Mouse (Mus musculus): ENCODE data around the gene Lrp6. TPM values are rescaled to one million over a fixed set of nuclear protein-coding genes. Genes with fewer than 3 reads are reported as not detected.

Gene Lrp6
- polyA plus RNA-seq, 1 experiment from 2014 or later = 32.8 TPM

DNA sequence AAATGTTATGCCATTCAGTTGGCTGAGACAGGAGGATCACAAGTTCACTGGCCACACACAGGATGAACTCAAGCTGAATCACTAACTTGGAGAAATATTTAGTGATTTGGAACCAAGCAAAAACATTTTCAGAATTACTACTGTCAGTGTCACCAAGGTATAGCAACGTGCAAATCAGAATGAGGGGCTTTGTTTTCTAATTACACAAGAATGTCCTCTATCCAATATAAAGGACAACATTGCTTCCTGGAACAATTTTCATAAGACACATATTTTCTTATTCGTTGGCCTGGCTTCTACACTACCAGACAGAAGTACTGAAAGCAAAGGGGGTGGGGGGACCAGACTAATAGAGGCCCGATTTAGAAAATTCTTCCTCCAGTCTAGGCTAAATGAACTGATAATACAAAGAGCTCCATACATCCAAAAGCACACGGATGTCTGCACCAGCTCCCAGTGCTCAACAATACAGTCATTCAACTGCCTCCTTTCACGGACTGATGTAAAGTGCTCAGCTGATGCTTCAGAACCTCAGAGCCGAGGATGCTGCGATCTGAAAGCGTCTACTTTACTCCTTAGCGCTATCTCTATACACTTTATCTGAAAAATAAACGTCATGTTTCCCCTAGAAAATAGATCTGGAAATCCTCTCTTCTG, 29.2 kb downstream of the Lrp6 start:
- DNase-seq (ENCODE audit: low spot score) (no peak), ATAC-seq (ENCODE audit: insufficient number of reproducible peaks, low FRiP score, low TSS enrichment, low read depth) (no peak)
- no peak overlapping the region for H3K27ac ChIP-seq (replicated peaks; ENCODE audit: low read depth, low read length)
- H3K9ac ChIP-seq (ENCODE audit: low read length) = no peak overlapping the region
- H3K4me2 ChIP-seq (ENCODE audit: low read depth, severe bottlenecking) = no peak overlapping the region
- H3K27me3 ChIP-seq (ENCODE audit: control insufficient read depth, insufficient read depth, low read length) = no peaks in the 10 kb centered on the region
- no peaks in the 10 kb centered on the region; the same call in 1 of the 2 replicates for H3K36me3 ChIP-seq (ENCODE audit: control insufficient read depth, insufficient read depth, low read length)
- 88% methylated on average over 10 of the region's 10 CpGs for WGBS
- 0 out of 2 replicates have a peak, but pooled peaks cover 2% of the 10 kb centered on the region for H3K4me1 ChIP-seq (ENCODE audit: control insufficient read depth, insufficient read depth, low read length)
- H3K9me3 ChIP-seq (ENCODE audit: control insufficient read depth, low read length) = no peaks in the 10 kb centered on the region
- no peak overlapping the region for H3K4me3 ChIP-seq (ENCODE audit: low read depth, low read length)

DNA sequence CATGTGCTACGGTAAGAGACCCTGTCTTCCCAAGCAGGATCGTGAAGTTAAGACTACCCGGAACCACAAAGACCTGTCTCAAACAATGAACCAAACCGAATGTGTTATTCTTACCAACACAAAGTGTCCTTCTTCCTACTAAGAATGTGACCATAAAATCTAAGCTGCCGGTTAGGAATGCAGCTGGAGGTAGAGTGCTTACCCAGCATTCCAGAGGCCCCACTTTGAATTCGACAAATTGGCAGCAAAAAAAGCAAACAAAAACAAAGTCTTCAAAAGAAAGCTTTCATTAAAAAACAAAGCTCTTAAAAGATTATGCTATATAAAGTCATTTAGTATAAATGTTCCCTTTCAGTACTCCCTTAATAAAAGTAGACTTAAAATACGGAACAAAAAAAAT, 31.6 kb downstream of the Lrp6 start:
- H3K9me3 ChIP-seq (ENCODE audit: control insufficient read depth, low read length) = no peaks in the 10 kb centered on the region; the same call in 1 of the 2 replicates
- DNase-seq (ENCODE audit: low spot score) (no peak), ATAC-seq (ENCODE audit: insufficient number of reproducible peaks, low FRiP score, low TSS enrichment, low read depth) (no peak)
- H3K9ac ChIP-seq (ENCODE audit: low read length) = no peak overlapping the region
- no peaks in the 10 kb centered on the region for H3K36me3 ChIP-seq (ENCODE audit: control insufficient read depth, insufficient read depth, low read length)
- H3K27ac ChIP-seq (replicated peaks; ENCODE audit: low read depth, low read length) = peak overlapping the region; percentile 30; the same call in 1 of the 2 replicates
- no peak overlapping the region for H3K4me3 ChIP-seq (ENCODE audit: low read depth, low read length)
- H3K4me2 ChIP-seq (ENCODE audit: low read depth, severe bottlenecking) = no peak overlapping the region
- 66% methylated on average over 7 of the region's 7 CpGs for WGBS
- 0 out of 2 replicates have a peak, but pooled peaks cover 2% of the 10 kb centered on the region for H3K4me1 ChIP-seq (ENCODE audit: control insufficient read depth, insufficient read depth, low read length)
- no peaks in the 10 kb centered on the region for H3K27me3 ChIP-seq (ENCODE audit: control insufficient read depth, insufficient read depth, low read length)

DNA sequence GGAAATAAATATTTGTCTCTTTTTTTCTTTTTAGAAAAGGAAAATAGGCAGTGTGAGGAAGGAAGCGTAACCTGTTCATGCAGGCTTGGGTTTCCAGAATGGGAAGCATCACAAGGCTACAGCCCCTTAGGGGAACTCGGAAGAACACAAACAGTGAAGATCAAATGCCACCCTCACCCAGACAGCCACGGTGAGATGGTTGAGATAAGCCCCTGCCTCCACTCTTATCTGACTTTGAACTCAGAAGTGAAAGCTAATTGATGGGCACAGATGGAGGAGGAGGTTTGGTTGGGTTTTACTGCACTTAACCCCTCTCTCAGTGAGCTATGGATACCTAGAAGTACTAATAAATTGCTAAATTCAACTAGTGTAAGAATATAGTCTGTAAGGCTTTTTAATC, 33.7 kb downstream of the Lrp6 start:
- Histone ChIP-seq H3K4me1 (ENCODE audit: control insufficient read depth, insufficient read depth, low read length) (peaks cover 8% of the 10 kb centered on the region), H3K27me3 (ENCODE audit: control insufficient read depth, insufficient read depth, low read length) (no peaks in the 10 kb centered on the region), H3K9ac (ENCODE audit: low read length) (no peak overlapping the region), H3K4me2 (ENCODE audit: low read depth, severe bottlenecking) (no peak overlapping the region), H3K4me3 (ENCODE audit: low read depth, low read length) (no peak overlapping the region), H3K9me3 (ENCODE audit: control insufficient read depth, low read length) (no peaks in the 10 kb centered on the region; the same call in 1 of the 2 replicates), H3K36me3 (ENCODE audit: control insufficient read depth, insufficient read depth, low read length) (no peaks in the 10 kb centered on the region), H3K27ac (replicated peaks; ENCODE audit: low read depth, low read length) (no peak overlapping the region)
- DNase-seq (ENCODE audit: low spot score) = no peak
- ATAC-seq (ENCODE audit: insufficient number of reproducible peaks, low FRiP score, low TSS enrichment, low read depth) = no peak
- 60% methylated on average over 3 of the region's 3 CpGs for WGBS

DNA sequence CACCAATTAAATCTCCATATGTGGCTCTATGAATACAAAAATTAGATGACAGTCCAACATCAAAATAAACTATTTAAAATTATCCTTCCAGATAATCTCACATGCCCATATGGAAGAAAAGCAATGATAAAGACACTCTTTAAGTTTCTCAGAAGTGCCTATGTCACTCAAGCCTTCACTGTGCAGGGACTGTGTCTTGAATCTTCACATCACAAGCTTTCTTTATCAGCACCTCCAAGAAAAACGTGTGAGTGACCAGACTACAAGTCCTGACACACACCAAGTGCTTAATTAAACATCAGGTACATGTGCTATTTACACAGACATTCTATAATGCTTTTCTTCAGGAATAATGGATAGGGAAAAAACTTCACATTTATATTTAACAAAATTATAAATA, 34.8 kb downstream of the Lrp6 start:
- Histone ChIP-seq H3K9me3 (ENCODE audit: control insufficient read depth, low read length) (no peaks in the 10 kb centered on the region; the same call in 1 of the 2 replicates), H3K4me3 (ENCODE audit: low read depth, low read length) (no peak overlapping the region)
- DNase-seq (ENCODE audit: low spot score) = no peak

DNA sequence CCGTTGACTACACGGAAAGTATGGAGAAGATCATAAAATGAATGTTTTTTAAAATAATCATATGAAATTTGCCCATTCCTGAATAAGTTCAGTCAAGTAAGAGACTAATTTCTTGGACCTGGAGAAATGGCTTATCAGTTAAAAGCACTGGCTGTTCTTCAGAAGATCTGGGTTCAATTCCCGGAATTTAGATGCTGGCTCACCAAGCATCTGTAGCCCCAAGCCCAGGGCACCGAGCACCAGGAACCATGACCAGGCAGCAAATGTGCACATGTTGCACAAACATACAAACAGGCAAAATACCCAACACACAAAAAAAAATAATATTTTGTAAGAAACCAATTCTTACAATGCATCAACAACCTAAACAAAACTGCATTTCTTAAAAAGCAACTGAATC, 37.4 kb downstream of the Lrp6 start:
- ATAC-seq (ENCODE audit: insufficient number of reproducible peaks, low FRiP score, low TSS enrichment, low read depth) = no peak
- 91% methylated on average over 4 of the region's 4 CpGs for WGBS

More for the DNA sequence above, 34.8 kb downstream of the Lrp6 start:
- no peak overlapping the region for H3K27ac ChIP-seq (replicated peaks; ENCODE audit: low read depth, low read length)
- H3K36me3 ChIP-seq (ENCODE audit: control insufficient read depth, insufficient read depth, low read length) = no peaks in the 10 kb centered on the region
- ATAC-seq (ENCODE audit: insufficient number of reproducible peaks, low FRiP score, low TSS enrichment, low read depth) = no peak
- H3K4me1 ChIP-seq (ENCODE audit: control insufficient read depth, insufficient read depth, low read length) = peaks cover 18% of the 10 kb centered on the region
- no peak overlapping the region for H3K4me2 ChIP-seq (ENCODE audit: low read depth, severe bottlenecking)
- H3K27me3 ChIP-seq (ENCODE audit: control insufficient read depth, insufficient read depth, low read length) = no peaks in the 10 kb centered on the region
- WGBS = 66% methylated on average over 1 of the region's 1 CpGs
- H3K9ac ChIP-seq (ENCODE audit: low read length) = no peak overlapping the region

DNA sequence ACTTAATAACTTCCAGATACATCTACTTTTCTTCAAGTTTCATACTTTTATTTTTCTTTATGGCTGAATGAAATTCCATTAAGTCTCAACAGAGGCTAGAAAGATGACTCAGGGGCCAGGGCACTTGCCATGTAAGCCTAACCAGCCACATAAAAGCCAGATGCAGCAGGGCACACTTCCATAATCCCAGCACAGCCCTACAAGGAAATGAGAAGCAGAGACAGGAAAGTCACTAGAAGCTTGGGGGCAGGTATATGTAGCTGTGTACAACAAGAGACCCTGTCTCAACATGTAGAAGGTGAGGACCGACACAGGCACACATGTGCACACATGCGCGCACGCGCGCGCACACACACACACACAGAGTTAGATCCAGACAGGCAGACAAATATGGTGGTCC, 38.4 kb downstream of the Lrp6 start:
- Histone ChIP-seq H3K9ac (ENCODE audit: low read length) (no peak overlapping the region), H3K4me1 (ENCODE audit: control insufficient read depth, insufficient read depth, low read length) (peaks cover 18% of the 10 kb centered on the region), H3K27me3 (ENCODE audit: control insufficient read depth, insufficient read depth, low read length) (no peaks in the 10 kb centered on the region), H3K9me3 (ENCODE audit: control insufficient read depth, low read length) (no peaks in the 10 kb centered on the region; the same call in 1 of the 2 replicates), H3K4me3 (ENCODE audit: low read depth, low read length) (no peak overlapping the region), H3K36me3 (ENCODE audit: control insufficient read depth, insufficient read depth, low read length) (no peaks in the 10 kb centered on the region), H3K27ac (replicated peaks; ENCODE audit: low read depth, low read length) (no peak overlapping the region), H3K4me2 (ENCODE audit: low read depth, severe bottlenecking) (no peak overlapping the region)
- WGBS = 95% methylated on average over 7 of the region's 7 CpGs
- DNase-seq (ENCODE audit: low spot score) = no peak
- ATAC-seq (ENCODE audit: insufficient number of reproducible peaks, low FRiP score, low TSS enrichment, low read depth) = no peak

More for the DNA sequence above, 37.4 kb downstream of the Lrp6 start:
- no peaks in the 10 kb centered on the region for H3K27me3 ChIP-seq (ENCODE audit: control insufficient read depth, insufficient read depth, low read length)
- no peak overlapping the region for H3K4me3 ChIP-seq (ENCODE audit: low read depth, low read length)
- H3K36me3 ChIP-seq (ENCODE audit: control insufficient read depth, insufficient read depth, low read length) = no peaks in the 10 kb centered on the region
- no peaks in the 10 kb centered on the region; the same call in 1 of the 2 replicates for H3K9me3 ChIP-seq (ENCODE audit: control insufficient read depth, low read length)
- DNase-seq (ENCODE audit: low spot score) = no peak
- no peak overlapping the region for H3K9ac ChIP-seq (ENCODE audit: low read length)
- H3K27ac ChIP-seq (replicated peaks; ENCODE audit: low read depth, low read length) = no peak overlapping the region
- H3K4me2 ChIP-seq (ENCODE audit: low read depth, severe bottlenecking) = no peak overlapping the region
- peaks cover 18% of the 10 kb centered on the region for H3K4me1 ChIP-seq (ENCODE audit: control insufficient read depth, insufficient read depth, low read length)

DNA sequence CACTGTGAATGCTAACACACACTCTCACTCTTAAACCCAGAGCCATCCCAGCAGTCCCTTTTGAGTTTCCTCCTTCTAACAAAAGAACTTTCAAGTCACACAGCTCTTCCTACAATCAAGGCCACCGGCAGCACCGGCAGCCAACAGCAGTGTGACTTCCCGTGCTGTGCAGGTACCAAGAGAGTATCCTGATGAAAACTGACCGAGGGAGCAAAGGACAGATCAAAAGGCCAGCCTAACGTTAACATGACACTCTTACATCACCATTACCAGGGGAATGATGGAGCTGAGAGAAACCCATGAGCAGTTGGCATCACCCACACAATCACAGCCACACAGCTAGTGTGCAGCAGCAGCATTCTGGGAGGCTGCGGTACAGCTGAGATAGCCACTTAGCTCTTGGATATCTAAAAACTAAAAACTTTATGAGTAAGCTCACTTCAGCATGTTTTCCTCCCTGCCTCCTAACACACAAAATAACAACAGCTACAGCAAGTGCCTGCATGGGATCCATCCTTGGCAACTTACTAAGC, 39.1 kb downstream of the Lrp6 start:
- Histone ChIP-seq H3K36me3 (ENCODE audit: control insufficient read depth, insufficient read depth, low read length) (no peaks in the 10 kb centered on the region), H3K4me1 (ENCODE audit: control insufficient read depth, insufficient read depth, low read length) (peaks cover 18% of the 10 kb centered on the region), H3K4me3 (ENCODE audit: low read depth, low read length) (no peak overlapping the region), H3K27ac (replicated peaks; ENCODE audit: low read depth, low read length) (no peak overlapping the region), H3K9ac (ENCODE audit: low read length) (no peak overlapping the region), H3K27me3 (ENCODE audit: control insufficient read depth, insufficient read depth, low read length) (no peaks in the 10 kb centered on the region), H3K9me3 (ENCODE audit: control insufficient read depth, low read length) (no peaks in the 10 kb centered on the region; the same call in 1 of the 2 replicates), H3K4me2 (ENCODE audit: low read depth, severe bottlenecking) (no peak overlapping the region)
- WGBS = 40% methylated on average over 6 of the region's 6 CpGs
- no peak for DNase-seq (ENCODE audit: low spot score)
- ATAC-seq (ENCODE audit: insufficient number of reproducible peaks, low FRiP score, low TSS enrichment, low read depth) = no peak

DNA sequence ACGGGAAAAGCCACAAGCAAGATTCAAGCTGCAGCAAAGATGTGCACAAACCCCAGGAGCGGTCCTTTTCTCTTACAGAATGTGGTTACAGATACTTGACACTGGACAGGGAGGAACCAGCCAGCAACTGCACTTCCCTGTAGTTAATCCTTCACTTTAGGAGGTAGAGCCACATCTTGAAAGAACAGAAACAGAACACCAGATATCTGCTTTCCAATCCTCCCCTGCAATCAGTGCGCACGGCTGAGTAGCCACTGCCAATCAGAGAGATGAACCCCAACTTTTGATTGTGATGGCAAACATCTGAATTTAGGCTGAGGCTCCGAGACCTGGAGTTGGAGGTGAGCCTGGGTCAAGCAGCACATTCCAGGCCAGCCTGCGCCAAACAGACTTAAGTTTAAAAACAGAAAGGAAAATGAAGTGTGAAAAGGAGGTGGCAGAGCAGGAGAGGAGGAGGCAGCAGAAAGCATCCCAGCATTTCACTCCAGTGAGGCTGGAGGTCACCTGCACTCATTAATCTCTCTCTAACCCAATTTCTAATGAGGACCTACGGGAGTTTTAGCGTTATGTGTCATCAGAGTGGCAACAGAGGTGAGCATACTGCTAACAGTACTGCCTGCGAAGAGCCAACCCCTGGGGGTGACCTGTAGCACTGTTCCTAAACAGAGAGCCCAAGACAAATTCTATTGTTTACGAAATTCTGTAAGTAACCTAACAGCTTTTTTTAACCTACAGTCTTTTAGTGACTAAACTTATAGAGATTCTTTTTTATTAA, 39.8 kb downstream of the Lrp6 start:
- no peak overlapping the region for H3K4me2 ChIP-seq (ENCODE audit: low read depth, severe bottlenecking)
- H3K27ac ChIP-seq (replicated peaks; ENCODE audit: low read depth, low read length) = no peak overlapping the region
- no peak overlapping the region for H3K9ac ChIP-seq (ENCODE audit: low read length)
- ATAC-seq (ENCODE audit: insufficient number of reproducible peaks, low FRiP score, low TSS enrichment, low read depth) (no peak), DNase-seq (ENCODE audit: low spot score) (no peak)
- no peaks in the 10 kb centered on the region; the same call in 1 of the 2 replicates for H3K9me3 ChIP-seq (ENCODE audit: control insufficient read depth, low read length)
- WGBS = 53% methylated on average over 10 of the region's 10 CpGs
- H3K36me3 ChIP-seq (ENCODE audit: control insufficient read depth, insufficient read depth, low read length) = no peaks in the 10 kb centered on the region
- H3K4me1 ChIP-seq (ENCODE audit: control insufficient read depth, insufficient read depth, low read length) = peaks cover 18% of the 10 kb centered on the region
- no peak overlapping the region for H3K4me3 ChIP-seq (ENCODE audit: low read depth, low read length)
- H3K27me3 ChIP-seq (ENCODE audit: control insufficient read depth, insufficient read depth, low read length) = no peaks in the 10 kb centered on the region
